Mouse (Mus musculus): ENCODE measurements around the gene Grik5. TPM values are rescaled to one million over a fixed set of nuclear protein-coding genes. Genes with fewer than 3 reads are reported as not detected.

Grik5 gene
- total RNA-seq, 2 experiments from 2014 or later: 258 to 270 TPM

DNA sequence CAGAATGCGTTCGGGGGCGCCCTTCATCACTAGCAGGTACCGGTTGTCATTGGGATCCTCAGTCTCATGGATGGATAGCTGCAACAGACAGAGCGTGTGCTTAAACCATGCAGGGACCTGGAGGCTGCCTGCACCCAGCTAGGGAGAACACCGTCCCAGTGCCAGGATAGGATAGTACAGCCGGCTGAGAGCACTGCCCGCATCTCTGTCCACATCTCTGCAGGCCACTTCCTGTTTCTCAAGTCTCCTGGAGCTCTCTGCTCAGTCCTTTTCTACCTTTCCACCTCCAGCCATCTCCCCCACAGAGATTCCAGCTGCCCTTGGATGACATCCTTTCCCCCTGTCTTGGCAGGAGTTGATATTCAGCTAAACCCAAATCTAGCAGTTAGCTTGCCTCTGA lies 81.7 kb downstream of the Grik5 start:
- DNase-seq (ENCODE audit: low spot score in 2 of 2): no peak

DNA sequence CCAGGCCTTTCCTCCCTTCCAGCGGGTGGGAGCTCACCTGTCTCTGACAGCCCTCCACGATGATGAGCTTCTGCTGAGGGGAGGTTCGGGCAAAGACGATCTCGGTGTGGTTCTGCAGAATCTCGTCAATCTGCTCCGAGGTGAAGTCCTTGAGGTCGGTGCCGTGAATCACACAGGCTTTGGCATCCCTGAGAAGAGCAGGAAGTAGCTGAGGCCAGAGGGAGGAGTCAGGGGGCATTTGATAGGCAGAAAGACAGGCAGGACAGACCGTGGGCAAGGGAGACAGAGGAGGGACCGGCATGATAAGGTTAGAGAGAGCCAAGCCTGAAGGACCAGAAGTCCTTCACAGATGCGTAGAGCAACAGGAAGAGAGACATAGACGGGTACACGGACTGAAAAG lies 84.2 kb downstream of the Grik5 start:
- no peak for DNase-seq (ENCODE audit: low spot score in 2 of 2)

DNA sequence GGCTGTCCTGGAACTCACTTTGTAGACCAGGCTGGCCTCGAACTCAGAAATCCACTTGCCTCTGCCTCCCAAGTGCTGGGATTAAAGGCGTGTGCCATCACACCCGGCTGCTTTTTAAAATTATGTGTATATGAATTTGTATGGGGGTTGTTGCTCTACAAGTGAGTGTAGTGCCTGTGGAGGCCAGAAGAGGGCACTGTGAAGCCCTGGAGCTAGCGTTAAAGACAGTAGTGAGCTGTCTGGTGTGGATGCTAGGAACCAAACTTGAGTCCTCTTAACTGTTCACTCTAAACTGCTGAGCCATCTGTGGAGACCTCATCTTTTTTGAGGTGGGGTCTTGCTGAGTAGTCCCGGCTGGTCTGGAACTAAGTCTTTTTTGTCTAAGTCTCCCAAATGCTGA lies 86.3 kb downstream of the Grik5 start:
- DNase-seq (ENCODE audit: low spot score in 2 of 2): no peak

DNA sequence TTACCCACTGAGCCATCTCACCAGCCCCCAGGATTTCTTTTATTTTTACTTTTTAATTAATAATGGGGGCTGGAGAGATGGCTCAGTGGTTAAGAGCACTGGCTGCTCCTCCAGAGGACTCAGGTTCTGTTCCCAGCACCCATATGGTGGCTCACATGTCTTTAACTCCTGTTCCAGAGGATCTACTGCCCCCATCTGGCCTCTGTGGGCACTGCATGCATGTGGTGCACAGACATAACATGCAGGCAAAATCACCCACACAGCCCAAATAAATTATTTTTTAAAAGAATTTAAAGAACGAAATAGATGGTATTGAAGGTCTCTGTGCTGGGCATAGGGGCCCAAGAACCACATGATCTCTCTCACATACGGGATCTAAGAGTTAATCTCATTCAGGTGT lies 87.8 kb downstream of the Grik5 start:
- DNase-seq (ENCODE audit: low spot score in 2 of 2): no peak

DNA sequence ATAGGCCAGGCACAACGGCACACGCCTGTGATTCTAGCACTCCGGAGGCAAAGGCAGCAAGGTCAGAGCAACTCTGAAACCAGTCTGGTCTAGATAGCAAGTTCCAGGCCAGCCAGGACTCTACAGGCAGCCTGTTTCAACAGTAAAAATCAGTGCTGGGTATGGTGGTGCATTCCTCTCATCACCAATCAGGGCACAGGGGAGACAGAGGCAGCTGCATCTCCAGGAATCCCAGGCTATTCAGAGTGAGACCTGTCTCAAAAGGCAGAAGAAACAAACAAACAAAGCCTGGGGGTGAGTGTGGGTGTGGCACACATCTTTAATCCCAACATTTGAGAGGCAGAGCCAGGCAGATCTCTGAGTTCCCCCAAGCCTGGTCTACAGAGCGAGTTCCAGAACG lies 88.8 kb downstream of the Grik5 start:
- DNase-seq (ENCODE audit: low spot score in 2 of 2): no peak

DNA sequence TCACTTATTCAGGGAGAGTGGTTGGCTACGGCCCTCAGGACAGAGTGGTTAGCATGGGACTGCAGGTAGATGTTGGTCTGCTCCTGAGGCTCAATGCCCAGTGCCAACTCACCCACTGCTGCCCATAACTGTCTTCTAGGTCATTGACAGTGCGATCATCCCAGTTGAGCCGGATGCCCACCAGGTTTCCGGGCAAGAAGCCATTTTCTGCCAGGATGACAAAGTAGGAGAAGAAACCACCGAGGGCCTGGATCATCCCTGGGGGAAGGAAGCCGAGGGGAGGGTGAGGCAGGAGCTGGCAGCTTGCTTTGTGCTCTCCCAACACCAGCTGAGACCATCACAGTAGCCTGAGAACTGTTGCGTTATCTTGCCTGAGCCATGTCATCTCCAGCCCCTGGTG lies 91.7 kb downstream of the Grik5 start:
- DNase-seq (ENCODE audit: low spot score in 2 of 2): no peak

DNA sequence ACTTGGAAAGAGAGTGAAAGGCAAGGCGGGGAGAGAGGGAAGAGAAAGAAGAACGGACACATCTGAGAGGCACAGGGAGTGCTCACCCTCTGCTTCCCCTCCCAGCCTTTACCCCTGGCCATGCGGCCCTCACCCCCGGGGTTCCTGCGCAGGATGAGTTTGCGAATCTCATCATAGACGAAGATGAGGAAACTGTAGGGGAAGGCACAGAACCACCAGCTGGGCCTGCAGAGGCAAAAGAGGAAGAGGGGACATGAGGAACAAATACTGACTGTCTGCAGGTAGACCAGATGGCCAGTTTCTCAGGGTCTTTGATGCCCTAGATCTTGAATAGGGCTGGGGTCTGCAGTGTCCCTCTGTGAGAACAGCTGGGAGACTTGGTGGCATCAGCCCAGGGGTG lies 93.4 kb downstream of the Grik5 start:
- DNase-seq (ENCODE audit: low spot score in 2 of 2): no peak

DNA sequence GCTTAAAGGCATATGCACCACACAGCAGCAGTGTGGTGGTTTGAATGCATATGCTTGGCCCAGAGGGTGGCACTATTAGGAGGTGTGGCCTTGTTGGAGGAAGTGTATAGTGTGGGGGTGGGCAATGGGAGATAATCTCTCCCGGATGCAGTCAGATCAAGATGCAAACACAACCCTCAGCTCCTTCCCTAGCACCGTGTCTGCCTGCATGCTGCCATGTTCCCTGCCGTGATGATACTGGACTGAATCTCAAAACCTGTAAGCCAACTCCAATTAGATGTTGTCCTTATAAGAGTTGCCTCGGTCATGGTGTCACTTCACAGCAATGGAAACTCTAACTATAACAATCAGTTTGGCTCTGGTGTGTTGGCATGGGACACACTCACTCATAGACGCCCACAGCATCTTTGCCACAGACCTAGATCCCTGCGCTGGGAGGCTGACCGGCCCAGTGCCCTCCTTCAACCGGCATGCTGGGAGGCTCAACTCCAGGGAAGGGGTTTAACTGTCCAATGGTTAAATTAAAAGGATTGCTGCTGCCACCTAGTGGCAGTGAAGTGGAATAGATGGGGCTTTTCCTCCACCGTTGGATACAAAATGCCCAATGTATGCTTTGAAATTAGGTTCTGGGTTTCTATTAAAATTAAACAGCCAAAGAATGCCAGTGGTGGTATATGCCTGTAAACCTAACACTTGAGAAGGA lies 97.1 kb downstream of the Grik5 start:
- no peak for DNase-seq (ENCODE audit: low spot score in 2 of 2)

DNA sequence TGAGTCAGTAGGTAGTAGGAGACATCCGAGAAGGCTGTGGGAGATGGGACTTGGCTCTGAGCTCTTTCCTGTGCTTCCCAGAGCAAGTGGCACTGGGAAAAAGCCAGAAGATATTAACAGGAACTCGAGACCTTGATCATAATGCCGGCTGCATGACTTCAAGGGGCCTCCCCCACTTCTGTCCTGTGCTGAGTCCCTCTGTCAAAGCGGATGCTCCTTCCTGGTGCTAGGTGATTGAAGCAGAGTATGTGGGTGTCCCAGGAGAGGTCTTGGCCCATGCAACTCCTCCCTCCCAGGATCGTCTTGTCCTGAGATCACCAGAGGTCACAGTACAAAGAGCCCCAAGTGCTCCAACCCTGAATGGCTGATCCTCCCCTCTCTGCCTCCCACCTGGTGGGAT lies 98.2 kb downstream of the Grik5 start:
- DNase-seq (ENCODE audit: low spot score in 2 of 2): no peak

DNA sequence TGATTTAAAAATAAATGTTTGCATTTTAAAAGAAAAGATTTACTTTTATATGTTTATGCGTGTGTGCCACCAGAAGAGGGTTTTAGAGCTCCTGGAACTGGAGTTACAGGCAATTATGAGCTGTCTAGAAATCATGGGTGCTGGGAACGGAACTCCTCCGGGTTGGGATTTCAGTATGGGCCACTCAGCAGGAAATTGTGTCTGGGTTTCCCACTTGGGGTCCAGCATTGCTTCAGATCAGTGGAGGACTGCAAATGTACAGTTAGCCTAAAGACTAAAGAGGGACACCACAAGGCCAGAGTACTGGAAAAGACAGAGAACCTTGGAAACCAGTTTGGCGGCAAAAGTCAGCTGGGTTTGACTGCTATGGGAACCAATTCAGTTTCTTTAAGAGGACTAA lies 98.9 kb downstream of the Grik5 start:
- DNase-seq (ENCODE audit: low spot score in 2 of 2): no peak

DNA sequence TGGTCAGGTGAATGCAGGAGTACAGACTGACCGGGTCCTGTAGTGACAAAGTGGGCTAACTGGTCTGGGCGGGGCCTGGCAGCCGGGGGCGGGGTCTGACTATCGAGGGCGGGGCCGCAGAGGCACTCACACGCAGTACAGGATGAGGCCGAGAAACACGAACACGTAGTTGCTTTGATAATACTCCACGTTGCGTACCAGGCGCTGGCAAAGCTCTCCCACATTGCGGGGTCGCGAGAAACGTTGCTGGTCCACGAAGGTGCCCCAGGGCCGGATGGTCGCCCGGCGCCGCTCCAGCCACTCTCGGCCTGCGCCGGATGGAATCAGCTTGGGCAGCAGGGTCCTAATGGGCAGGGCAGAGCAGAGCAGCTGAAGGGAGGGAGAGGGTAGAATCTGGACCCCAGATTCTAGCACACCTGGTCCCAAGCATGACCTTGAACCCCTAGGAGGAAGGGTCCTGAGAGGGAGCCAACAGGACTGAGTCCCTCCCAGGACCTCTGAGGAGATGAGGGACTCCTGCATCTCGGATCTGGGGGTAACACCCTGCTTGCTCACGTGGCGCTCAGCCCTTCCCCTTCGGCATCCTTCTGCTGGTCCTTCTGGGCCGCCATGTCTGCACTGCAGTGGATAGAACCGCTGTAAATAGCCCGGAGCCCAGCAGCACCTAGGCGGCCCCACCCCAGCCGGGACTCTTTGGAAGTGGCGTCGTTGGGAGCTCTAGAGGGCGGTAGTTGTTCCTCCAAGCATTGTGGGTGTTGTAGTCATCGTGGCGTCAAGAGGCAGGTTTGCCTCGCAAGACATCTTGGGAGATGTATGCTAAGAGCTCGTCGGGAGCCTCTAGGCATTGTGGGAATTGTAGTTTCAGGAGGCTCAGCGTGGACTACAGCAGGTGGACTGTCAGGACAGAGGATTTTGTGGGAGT lies 99.9 kb downstream of the Grik5 start, which contains the start of gene Rabac1:
Gene Rabac1, minus strand, starts transcription at position 783 of the 922 bp plus-strand sequence.
- peak; percentile 89 to 96 for DNase-seq (ENCODE audit: low spot score in 2 of 2)

DNA sequence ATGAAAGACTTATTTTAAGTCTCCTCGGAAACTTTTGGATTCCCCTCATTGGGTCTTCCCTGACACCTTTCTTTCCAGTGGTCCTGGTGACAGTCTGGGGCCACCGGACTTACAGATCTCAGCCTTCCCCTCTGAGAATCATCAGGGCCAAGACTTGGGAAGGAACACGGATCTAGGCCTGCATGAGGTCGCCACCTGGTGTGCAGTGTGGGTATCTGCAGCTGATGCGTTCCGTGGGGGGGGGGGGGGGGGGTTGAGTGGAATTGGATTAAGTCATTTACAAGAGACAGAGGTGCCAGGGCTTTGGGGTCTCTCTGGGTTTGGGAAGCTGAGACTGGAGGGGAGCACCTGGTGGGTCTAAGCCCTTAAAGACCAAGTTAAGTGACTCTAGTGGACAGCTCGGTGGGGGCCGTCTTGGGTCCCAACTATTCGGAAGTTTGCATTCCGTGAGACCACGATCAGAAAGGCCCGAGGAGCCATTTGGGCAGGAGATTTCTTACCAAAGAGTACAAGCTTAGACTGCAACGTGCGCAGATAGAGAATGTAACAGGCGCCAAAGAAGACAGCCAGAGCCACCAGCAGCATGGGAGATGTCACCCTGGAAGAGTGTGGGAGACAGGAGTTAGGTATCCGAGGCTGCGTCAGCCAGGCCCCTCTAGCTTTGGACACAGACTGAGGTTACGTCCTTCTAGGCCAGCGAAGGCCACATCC lies 100.7 kb downstream of the Grik5 start:
- DNase-seq (ENCODE audit: low spot score in 2 of 2): peak in 1 of 2 experiments; percentile 54

DNA sequence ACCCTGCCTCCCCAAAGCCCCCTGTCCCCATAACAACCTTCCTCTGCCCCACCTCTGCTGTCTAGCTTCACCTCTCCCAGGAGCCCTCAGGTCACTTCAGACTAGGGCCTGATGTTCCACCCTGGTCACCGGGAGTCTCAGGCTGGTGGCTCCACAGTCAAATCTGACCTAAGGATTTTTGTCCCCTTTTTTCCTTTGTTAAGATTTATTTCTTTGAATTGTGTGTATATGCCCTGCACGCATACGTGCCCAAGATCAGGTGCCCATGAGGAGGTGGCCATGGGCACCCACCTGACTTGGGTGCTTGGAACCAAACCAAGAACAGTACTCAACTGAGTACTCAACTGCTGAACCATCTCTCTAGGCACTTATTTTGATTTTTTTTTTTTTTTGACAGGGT lies 101.8 kb downstream of the Grik5 start:
- no peak for DNase-seq (ENCODE audit: low spot score in 2 of 2)

DNA sequence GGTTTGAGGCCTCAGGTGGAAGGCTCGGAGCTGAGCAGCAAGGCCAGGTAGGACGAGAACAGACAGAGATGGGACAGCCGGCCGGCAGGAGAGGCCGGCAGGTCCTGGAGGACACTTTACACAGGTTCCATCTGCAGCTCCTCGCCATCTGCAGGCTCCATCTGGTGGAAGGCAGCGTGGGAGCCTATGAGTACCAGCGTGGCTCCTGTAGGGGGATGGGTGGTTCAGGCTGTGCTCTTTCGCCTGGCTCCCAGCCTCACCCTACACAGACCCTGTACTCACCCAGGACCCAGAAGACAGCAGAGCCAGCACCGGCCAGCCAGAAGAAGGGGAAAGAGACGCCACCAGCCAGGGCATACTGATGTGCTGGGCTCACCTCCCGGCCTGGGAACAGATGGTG lies 102.3 kb downstream of the Grik5 start:
- peak in 1 of 2 experiments; percentile 65 for DNase-seq (ENCODE audit: low spot score in 2 of 2)

DNA sequence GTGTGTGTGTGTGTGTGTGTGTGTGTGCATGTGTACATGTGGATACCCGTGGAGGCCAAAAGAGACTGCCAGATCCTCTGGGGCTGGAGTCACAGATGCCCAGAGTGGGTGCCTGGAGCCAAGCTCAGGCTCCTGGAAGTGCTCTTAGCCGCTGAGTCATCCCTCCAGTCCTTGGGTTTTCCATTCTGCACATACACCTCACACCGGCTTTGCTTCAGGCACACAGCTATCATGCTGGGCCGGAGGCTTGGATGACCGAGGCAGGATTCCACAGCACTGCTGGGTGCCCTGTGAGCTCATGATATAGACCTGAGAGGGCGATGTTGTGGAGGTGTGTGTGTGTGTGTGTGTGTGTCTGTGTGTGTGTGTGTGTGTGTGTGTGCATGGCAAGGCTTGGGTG lies 103.7 kb downstream of the Grik5 start:
- DNase-seq (ENCODE audit: low spot score in 2 of 2): no peak

DNA sequence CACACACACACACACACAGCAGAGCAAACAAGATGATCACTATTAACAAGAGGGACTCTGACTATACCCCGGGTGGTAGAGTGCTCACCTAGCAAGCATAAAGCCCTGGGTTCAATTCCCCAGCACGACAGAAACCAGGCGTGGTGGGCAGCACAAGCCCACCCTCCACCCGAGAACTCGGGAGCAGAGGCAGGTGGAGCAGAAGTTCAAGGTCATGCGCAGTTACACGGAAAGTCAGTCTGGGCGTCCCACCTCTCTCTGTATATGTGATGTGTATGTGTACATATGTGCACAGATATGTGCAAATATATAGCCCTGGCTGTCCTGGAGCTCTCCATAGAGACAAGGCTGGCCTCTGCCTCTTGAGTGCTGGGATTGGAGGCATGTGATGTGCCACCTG lies 104.2 kb downstream of the Grik5 start:
- no peak for DNase-seq (ENCODE audit: low spot score in 2 of 2)

DNA sequence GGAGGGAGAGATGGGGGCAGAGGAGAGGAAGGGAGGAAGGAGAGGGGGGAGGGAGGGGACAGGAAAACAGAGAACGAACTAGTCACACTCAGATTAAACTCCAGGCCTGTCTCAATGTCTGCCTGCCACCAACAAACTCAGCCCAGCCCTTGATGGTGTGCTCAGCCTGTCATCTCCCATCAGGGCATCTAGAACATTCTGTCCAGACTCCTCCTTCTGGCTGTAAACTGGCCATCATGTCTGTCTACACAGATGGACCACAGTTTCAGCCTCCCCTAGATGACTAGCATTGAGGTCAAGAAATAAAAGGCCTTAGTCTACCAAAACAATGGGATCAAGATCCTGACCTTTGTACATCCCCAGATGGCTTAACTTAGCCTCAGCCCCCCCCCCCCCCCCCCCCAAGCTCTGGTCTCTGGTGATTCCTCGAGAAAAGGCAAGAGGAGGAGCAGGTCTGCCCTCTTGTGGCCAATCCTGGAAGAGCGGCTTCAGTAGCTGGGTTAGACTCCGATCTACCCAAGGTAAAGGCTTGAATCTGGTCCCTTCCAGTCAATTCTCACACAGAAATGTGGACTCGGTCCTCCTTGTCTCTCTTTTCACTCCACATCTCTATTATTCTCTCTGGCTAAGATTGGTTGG lies 107.1 kb downstream of the Grik5 start:
- DNase-seq (ENCODE audit: low spot score in 2 of 2): peak; percentile 81 to 86

DNA sequence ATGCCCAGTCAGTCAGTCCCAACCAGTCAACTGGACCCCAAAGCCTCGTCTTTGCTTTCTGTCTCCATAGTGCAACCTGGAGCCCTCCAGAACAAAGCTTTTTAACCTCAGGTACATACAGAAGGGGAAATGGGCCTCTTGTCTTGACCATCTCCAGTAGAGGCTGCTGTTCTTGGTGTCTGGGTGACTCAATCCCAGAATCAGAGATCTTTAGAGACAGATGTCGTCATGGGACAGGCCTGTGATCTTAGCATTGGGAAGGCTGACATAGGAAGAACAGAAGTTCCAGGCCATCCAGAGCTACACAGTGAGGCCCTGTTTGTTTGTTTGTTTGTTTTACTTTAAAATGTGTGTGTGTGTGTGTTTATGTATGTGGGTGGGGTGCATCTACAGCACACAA lies 107.9 kb downstream of the Grik5 start:
- DNase-seq (ENCODE audit: low spot score in 2 of 2): no peak

Measured in layer of hippocampus, postnatal 14 days (tissue).